Mouse (Mus musculus) cortical plate, adult 2 months (tissue): ENCODE data around the gene Emp3.

Source experiments
- CTCF ChIP-seq: fragments of 200-500 bp; IDR thresholded peaks from 2 replicates; pipeline ENCODE4 v1.5.1; 2011; ENCODE audit warnings: mild to moderate bottlenecking, control low read depth, low read length; ENCODE audit not compliant: insufficient read depth; ENCODE audit errors: extremely low read depth
- POLR2A ChIP-seq: fragments of 200-500 bp; IDR thresholded peaks from 2 replicates; pipeline ENCODE4 v1.6.1; 2011; ENCODE audit warnings: mild to moderate bottlenecking, low read length, control low read depth; ENCODE audit not compliant: insufficient read depth; ENCODE audit errors: extremely low read depth

GRCm38 (mm10) chr7:45909145-45909544 is 12.1 kb downstream of the Emp3 start:
- TF ChIP-seq CTCF (no peak), POLR2A (no peak)
